Mouse (Mus musculus): Measurements from ENCODE around the gene Chd6.
"Not testable (repeated sequence)": the region's sequence is repeated elsewhere in the genome, so short reads cannot be mapped to it uniquely, and the experiment has no call there.

Chd6 gene

GRCm38 (mm10) chr2:160992465-160992864, 116.4 kb downstream of the Chd6 start:
- no peak for ATAC-seq (ENCODE audit: insufficient number of reproducible peaks, low FRiP score, low TSS enrichment)

GRCm38 (mm10) chr2:160990339-160991070, 118.4 kb downstream of the Chd6 start:
- no peak for ATAC-seq (ENCODE audit: insufficient number of reproducible peaks, low FRiP score, low TSS enrichment)

GRCm38 (mm10) chr2:160987503-160987902, 121.4 kb downstream of the Chd6 start:
- no peak for ATAC-seq (ENCODE audit: insufficient number of reproducible peaks, low FRiP score, low TSS enrichment)

GRCm38 (mm10) chr2:160982636-160983035, 126.2 kb downstream of the Chd6 start:
- no peak for ATAC-seq (ENCODE audit: insufficient number of reproducible peaks, low FRiP score, low TSS enrichment)

- ATAC-seq (ENCODE audit: insufficient number of reproducible peaks, low FRiP score, low TSS enrichment) = no peak
These were observed 127.1 kb downstream of the Chd6 start for GRCm38 (mm10) chr2:160981791-160982190.

- ATAC-seq (ENCODE audit: insufficient number of reproducible peaks, low FRiP score, low TSS enrichment) = no peak
These were observed 130.2 kb downstream of the Chd6 start for GRCm38 (mm10) chr2:160978651-160979050.

GRCm38 (mm10) chr2:160977248-160977647, 131.6 kb downstream of the Chd6 start:
- peak; percentile 58; the same call in 1 of the 2 replicates for ATAC-seq (ENCODE audit: insufficient number of reproducible peaks, low FRiP score, low TSS enrichment)

- ATAC-seq (ENCODE audit: insufficient number of reproducible peaks, low FRiP score, low TSS enrichment) = no peak
These were observed 135.1 kb downstream of the Chd6 start for GRCm38 (mm10) chr2:160973648-160974215.

GRCm38 (mm10) chr2:160972103-160972792, 136.6 kb downstream of the Chd6 start:
- ATAC-seq (ENCODE audit: insufficient number of reproducible peaks, low FRiP score, low TSS enrichment) = no peak

- no peak for ATAC-seq (ENCODE audit: insufficient number of reproducible peaks, low FRiP score, low TSS enrichment)
These were observed 146.7 kb downstream of the Chd6 start for GRCm38 (mm10) chr2:160962149-160962548.

- no peak for ATAC-seq (ENCODE audit: insufficient number of reproducible peaks, low FRiP score, low TSS enrichment)
These were observed 147.8 kb downstream of the Chd6 start for GRCm38 (mm10) chr2:160960956-160961646.

- no peak for ATAC-seq (ENCODE audit: insufficient number of reproducible peaks, low FRiP score, low TSS enrichment)
These were observed 149.0 kb downstream of the Chd6 start for GRCm38 (mm10) chr2:160959901-160960300.

GRCm38 (mm10) chr2:160958737-160959136, 150.1 kb downstream of the Chd6 start:
- no peak for ATAC-seq (ENCODE audit: insufficient number of reproducible peaks, low FRiP score, low TSS enrichment)

- not testable (repeated sequence) for ATAC-seq (ENCODE audit: insufficient number of reproducible peaks, low FRiP score, low TSS enrichment)
These were observed 151.1 kb downstream of the Chd6 start for GRCm38 (mm10) chr2:160957801-160958200.

- ATAC-seq (ENCODE audit: insufficient number of reproducible peaks, low FRiP score, low TSS enrichment) = not testable (repeated sequence)
These were observed 151.6 kb downstream of the Chd6 start for GRCm38 (mm10) chr2:160957307-160957706.

- no peak for ATAC-seq (ENCODE audit: insufficient number of reproducible peaks, low FRiP score, low TSS enrichment)
These were observed 153.5 kb downstream of the Chd6 start for GRCm38 (mm10) chr2:160955331-160955730.

- ATAC-seq (ENCODE audit: insufficient number of reproducible peaks, low FRiP score, low TSS enrichment) = no peak
These were observed 154.3 kb downstream of the Chd6 start for GRCm38 (mm10) chr2:160954541-160954940.

- ATAC-seq (ENCODE audit: insufficient number of reproducible peaks, low FRiP score, low TSS enrichment) = no peak
These were observed 155.6 kb downstream of the Chd6 start for GRCm38 (mm10) chr2:160953131-160953873.

- no peak for ATAC-seq (ENCODE audit: insufficient number of reproducible peaks, low FRiP score, low TSS enrichment)
These were observed 157.3 kb downstream of the Chd6 start for GRCm38 (mm10) chr2:160951595-160951994.

GRCm38 (mm10) chr2:160942443-160942842, 166.4 kb downstream of the Chd6 start:
- no peak for ATAC-seq (ENCODE audit: insufficient number of reproducible peaks, low FRiP score, low TSS enrichment)

All from cerebellum, adult (tissue).